Mouse (Mus musculus) adrenal gland, adult 8-10 months (tissue): ENCODE data around the gene Kif1bp. TPM values are rescaled to one million over a fixed set of nuclear protein-coding genes. Genes with fewer than 3 reads are reported as not detected.
"Not testable (repeated sequence)": the region's sequence is repeated elsewhere in the genome, so short reads cannot be mapped to it uniquely, and the experiment has no call there.

Experiments used
- DNase-seq: peaks from one replicate; pipeline ENCODE4 v3.0.0; 2022
- total RNA-seq, 4 experiments: library from RNA; stranded (reverse); gene quantifications; 2 replicates each; pipeline ENCODE4 v1.2.4; 2022

The Kif1bp gene
- total RNA-seq, 4 experiments from 2014 or later = 57.5 to 70.5 (median 65.4) TPM

DNA sequence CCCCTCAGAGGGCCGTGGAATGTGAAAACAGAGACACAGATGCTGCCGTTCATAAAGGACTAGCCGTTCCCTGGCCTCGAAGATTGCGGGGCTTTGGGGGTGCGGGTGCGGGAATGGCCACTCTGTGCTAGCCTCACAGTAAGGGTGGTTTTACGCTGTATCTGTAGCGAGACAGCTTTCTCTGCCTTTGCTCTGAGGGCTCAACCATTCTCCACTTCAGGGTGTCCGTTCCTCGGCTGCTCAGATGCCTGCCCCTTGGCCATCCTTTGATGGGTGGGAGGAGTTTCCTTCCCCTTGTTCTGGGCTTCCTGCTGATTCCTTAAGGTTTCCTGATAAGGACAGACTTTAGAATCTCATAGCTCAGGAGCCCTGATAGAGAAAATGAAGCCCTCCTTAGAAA is 69.8 kb downstream of the Kif1bp start:
- no peak for DNase-seq

GRCm38 (mm10) chr10:62507591-62508308 is 70.5 kb downstream of the Kif1bp start:
- peak; percentile 49 for DNase-seq

DNA sequence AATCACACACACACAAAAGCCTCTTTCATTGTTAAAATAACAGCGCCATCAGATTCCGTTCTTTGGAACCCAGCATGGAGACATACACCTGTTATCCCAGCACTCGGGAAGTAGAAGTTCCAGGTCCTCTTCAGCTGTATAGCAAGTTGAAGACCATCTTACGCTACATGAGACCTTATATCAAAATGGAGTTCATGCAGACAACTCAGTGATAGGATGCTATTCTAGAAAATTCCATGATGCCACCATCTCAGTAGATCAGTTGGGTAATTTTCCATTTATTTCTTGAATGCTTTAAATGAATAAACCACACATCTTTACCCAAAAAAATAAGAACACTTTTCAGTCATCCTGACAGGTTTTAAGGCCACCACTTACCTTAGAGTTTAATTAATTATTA is 71.2 kb downstream of the Kif1bp start:
- DNase-seq = no peak

DNA sequence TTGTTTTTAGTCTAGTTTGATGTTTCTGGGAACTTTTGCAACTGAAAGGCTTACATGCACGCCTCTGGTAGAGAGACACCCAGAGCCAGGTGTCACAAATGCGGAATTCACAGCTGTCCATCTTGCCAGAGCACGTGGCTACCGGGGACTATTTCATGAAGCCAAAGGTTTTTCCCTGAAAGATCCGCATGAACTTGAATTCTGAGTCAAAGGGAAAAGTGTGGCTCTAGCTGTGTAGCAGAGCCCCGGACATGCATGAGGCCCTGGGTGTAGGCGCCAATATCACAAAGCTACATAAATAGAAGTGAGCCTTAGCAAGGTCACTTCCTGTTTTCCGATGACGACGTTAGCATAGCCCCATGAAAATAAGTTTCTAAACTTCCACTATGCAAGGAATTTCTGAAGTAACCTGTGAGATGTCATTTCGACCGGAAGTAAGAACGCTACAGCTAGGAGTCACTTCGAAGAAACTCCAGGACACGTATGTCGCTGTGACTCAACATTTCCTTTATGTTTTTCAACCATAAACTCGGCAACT is 72.2 kb downstream of the Kif1bp start:
- no peak for DNase-seq

DNA sequence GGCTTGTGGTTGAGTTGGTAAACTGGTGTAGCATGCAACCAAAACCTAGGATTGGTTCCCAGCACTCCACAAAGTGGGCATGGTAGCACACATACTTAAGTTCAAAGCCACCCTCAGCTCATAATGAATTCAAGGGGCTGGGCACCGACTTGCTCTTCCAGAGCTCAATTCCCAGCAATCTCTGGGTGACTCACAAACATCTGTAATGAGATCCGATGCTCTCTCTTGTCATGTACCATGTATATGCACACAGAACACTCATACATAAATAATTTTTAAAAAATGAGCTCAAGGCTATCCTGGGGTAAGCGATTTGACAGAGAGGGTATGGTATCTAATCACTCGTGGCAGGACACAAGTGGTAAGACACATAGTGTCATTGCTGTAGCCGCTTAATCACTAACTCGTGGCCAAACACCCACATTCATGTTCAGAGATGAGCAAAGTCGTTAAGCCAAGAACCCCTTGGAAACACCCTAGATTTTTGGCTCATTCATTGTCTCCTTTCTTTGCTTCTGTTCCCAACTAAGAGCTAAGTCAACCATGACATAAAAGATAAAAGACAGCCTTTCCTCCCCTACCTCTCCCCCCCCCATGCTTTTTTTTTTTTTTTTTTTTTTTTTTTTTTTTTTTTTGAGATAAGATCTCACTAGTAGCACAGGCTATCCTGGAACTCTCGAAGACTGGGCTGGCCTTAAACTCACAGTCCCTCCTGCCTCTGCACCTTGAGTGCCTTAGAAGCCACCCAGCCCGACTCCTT is 72.9 kb downstream of the Kif1bp start:
- DNase-seq = no peak

DNA sequence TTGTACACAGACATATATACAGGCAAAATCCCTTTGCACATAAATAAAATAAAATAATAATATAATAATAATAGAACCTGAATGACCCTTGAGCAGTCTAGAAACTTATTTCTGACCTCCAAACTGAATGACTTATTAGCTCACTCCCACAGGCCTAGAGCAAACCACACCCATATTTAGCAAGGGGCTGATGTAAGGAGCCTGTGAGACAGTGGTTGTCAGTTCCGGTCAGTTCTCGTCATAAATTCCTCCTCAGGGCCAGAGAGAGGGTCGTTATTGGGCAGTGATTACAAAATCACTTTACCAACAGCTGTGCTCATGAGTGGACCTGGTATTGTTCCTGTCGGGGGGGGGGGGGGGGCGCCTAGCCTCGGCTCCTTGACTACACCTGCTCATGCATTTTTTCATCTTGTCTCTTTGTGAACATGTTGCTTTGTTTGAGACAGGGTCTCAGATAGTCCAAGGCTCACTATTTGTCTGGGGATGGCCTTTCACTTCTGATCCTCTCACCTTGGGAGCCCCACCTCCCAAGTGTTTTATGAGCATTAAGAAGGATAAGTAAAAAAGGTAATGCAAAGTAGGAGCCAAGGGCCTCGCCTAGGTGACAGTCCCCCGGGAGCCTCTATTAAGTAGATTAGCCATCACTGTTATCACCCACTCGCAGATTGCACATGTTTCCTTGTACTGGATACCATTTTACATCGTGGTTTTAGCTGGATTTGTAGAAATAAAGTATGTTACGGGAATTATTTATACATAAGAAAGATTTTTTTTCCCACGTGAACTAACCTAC is 74.2 kb downstream of the Kif1bp start:
- no peak for DNase-seq

GRCm38 (mm10) chr10:62503353-62503752 is 74.9 kb downstream of the Kif1bp start:
- no peak for DNase-seq

DNA sequence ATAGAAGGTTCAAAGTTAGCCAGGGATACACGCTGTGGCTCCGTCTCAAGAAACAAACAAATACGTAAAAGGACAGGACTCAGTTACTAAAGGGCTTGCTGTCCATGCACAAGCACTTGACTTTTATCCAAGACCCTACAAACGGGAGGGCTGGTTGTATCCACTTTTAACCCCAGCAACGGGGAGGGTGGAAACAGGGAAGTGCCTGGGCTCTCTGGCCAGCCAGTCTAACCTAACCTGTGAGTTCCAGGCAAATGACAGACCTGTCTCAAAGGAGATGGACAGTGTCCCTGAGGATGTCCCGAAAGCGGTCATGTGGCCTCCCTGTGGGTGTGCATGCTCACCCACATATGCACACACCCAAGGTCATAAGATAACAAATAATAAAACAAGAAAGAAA is 76.3 kb downstream of the Kif1bp start:
- no peak for DNase-seq

- DNase-seq = no peak
These were observed 77.2 kb downstream of the Kif1bp start for GRCm38 (mm10) chr10:62500916-62501615.

- DNase-seq = peak; percentile 39
These were observed 78.0 kb downstream of the Kif1bp start for GRCm38 (mm10) chr10:62500088-62500915.

DNA sequence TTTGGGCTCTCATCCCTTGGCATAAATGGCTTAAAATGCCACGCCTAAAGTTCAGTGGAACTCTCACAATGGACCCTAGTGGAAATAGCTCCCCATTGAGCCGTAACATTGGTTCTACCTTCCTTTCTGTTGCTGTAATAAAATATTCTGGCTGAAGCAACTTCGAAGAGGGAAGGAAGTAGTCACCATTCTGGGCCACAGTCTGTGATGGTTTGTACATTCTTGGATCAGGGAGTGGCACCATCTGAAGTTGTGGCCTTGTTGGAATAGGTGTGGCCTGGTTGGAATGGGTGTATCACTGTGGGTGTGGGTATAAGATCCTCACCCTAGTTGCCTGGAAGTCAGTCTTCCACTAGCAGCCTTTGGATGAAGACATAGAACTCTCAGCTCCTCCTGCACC is 86.6 kb downstream of the Kif1bp start:
- DNase-seq = not testable (repeated sequence)

Other genes starting within 250 kb of the Kif1bp start
- 10 to 100 TPM; 32.4 to 53.5 (median 42.9) TPM for gene Hk1, start 198.5 kb downstream of the Kif1bp start, total RNA-seq
- not detected for gene Hkdc1, start 156.0 kb downstream of the Kif1bp start, total RNA-seq
- under 1 TPM; 0.31 to 0.56 (median 0.36) TPM for gene 4930507D05Rik, start 129.0 kb downstream of the Kif1bp start, total RNA-seq
- gene Supv3l1, start 128.7 kb downstream of the Kif1bp start, total RNA-seq = 10 to 100 TPM; 30.6 to 36.8 (median 34.8) TPM
- gene Vps26a, start 91.7 kb downstream of the Kif1bp start, total RNA-seq = 10 to 100 TPM; 45.2 to 60.6 (median 55.4) TPM
- 10 to 100 TPM; 49.9 to 64.0 (median 50.9) TPM for gene Srgn, start 51.0 kb downstream of the Kif1bp start, total RNA-seq
- 10 to 100 TPM; 59.1 to 63.0 (median 59.5) TPM for gene Ddx21, start 23.8 kb upstream of the Kif1bp start, total RNA-seq
- 100 to 1,000 TPM; 110 to 134 (median 120) TPM for gene Ddx50, start 72.8 kb upstream of the Kif1bp start, total RNA-seq
- 1 to 10 TPM in 2 of 4 experiments, under 1 TPM in 2; 0.66 to 1.2 (median 0.99) TPM for gene Stox1, start 147.7 kb upstream of the Kif1bp start, total RNA-seq
- 10 to 100 TPM; 47.1 to 78.2 (median 61.6) TPM for gene Ccar1, start 213.8 kb upstream of the Kif1bp start, total RNA-seq